Mouse (Mus musculus): ENCODE measurements around the gene Naa50.

Gene Naa50

GRCm38 (mm10) chr16:44139536-44140185 lies at the start of gene Naa50, which contains the start of gene Atp6v1a:
Naa50 (plus strand) TSS chr16:44139830.
Atp6v1a (minus strand) TSS chr16:44139705.
- peak; percentile 76 for DNase-seq (ENCODE audit: low read depth)

GRCm38 (mm10) chr16:44099377-44099776 lies 40.3 kb upstream of the Naa50 start:
- DNase-seq (ENCODE audit: low read depth), result no peak

GRCm38 (mm10) chr16:44101181-44101710 lies 38.4 kb upstream of the Naa50 start:
- no peak for DNase-seq (ENCODE audit: low read depth)

GRCm38 (mm10) chr16:44102925-44103324 lies 36.7 kb upstream of the Naa50 start:
- no peak for DNase-seq (ENCODE audit: low read depth)

GRCm38 (mm10) chr16:44103806-44104766 lies 35.5 kb upstream of the Naa50 start:
- no peak for DNase-seq (ENCODE audit: low read depth)

GRCm38 (mm10) chr16:44105211-44105610 lies 34.4 kb upstream of the Naa50 start:
- no peak for DNase-seq (ENCODE audit: low read depth)

- no peak for DNase-seq (ENCODE audit: low read depth)
Observed at GRCm38 (mm10) chr16:44109002-44109401, 30.6 kb upstream of the Naa50 start.

GRCm38 (mm10) chr16:44119753-44120501 lies 19.7 kb upstream of the Naa50 start:
- no peak for DNase-seq (ENCODE audit: low read depth)

GRCm38 (mm10) chr16:44122122-44122521 lies 17.5 kb upstream of the Naa50 start:
- DNase-seq (ENCODE audit: low read depth), result no peak

GRCm38 (mm10) chr16:44122574-44122973 lies 17.1 kb upstream of the Naa50 start:
- DNase-seq (ENCODE audit: low read depth), result no peak

GRCm38 (mm10) chr16:44122982-44123725 lies 16.5 kb upstream of the Naa50 start:
- no peak for DNase-seq (ENCODE audit: low read depth)

- no peak for DNase-seq (ENCODE audit: low read depth)
Observed at GRCm38 (mm10) chr16:44123786-44124185, 15.8 kb upstream of the Naa50 start.

- no peak for DNase-seq (ENCODE audit: low read depth)
Observed at GRCm38 (mm10) chr16:44124713-44125112, 14.9 kb upstream of the Naa50 start.

GRCm38 (mm10) chr16:44125436-44125835 lies 14.2 kb upstream of the Naa50 start:
- DNase-seq (ENCODE audit: low read depth), result no peak

- DNase-seq (ENCODE audit: low read depth), result no peak
Observed at GRCm38 (mm10) chr16:44126437-44126836, 13.2 kb upstream of the Naa50 start.

GRCm38 (mm10) chr16:44132300-44132699 lies 7.3 kb upstream of the Naa50 start:
- no peak for DNase-seq (ENCODE audit: low read depth)

- DNase-seq (ENCODE audit: low read depth), result no peak
Observed at GRCm38 (mm10) chr16:44133187-44133586, 6.4 kb upstream of the Naa50 start.

GRCm38 (mm10) chr16:44136511-44137021 lies 3.1 kb upstream of the Naa50 start:
- DNase-seq (ENCODE audit: low read depth), result peak; percentile 78

GRCm38 (mm10) chr16:44138377-44138978 lies 1.2 kb upstream of the Naa50 start:
- DNase-seq (ENCODE audit: low read depth), result no peak

- peak; percentile 87 for DNase-seq (ENCODE audit: low read depth)
Observed at GRCm38 (mm10) chr16:44138979-44139535, 573 bp upstream of the Naa50 start.

Data from fibroblast of lung, adult 2 months (primary cell).